Mouse (Mus musculus) hindbrain, embryonic 10.5 days (tissue): ENCODE data around the gene Mks1. TPM values are rescaled to one million over a fixed set of nuclear protein-coding genes. Genes with fewer than 3 reads are reported as not detected.

Experiments used
- DNase-seq: peaks from one replicate; pipeline ENCODE4 v3.0.0-alpha.2; 2017; ENCODE audit warnings: low spot score
- H3K27ac ChIP-seq: fragments of 300-500 bp; sonication (generic); 2 replicates; pipeline ENCODE4 v1.5.1; 2016; ENCODE audit warnings: mild to moderate bottlenecking, moderate library complexity
- H3K27me3 ChIP-seq: fragments of 300-500 bp; sonication (generic); 2 replicates; pipeline ENCODE4 v1.6.1; 2016; ENCODE audit warnings: mild to moderate bottlenecking; ENCODE audit not compliant: poor library complexity, insufficient read depth, severe bottlenecking
- H3K36me3 ChIP-seq: fragments of 300-500 bp; sonication (generic); 2 replicates; pipeline ENCODE4 v1.6.1; 2016; ENCODE audit warnings: mild to moderate bottlenecking, moderate library complexity
- H3K4me1 ChIP-seq: fragments of 300-500 bp; sonication (generic); replicated peaks from 2 replicates; pipeline ENCODE4 v1.6.1; 2016; ENCODE audit warnings: mild to moderate bottlenecking
- H3K4me3 ChIP-seq: fragments of 300-500 bp; sonication (generic); 2 replicates; pipeline ENCODE4 v1.5.1; 2016; ENCODE audit warnings: mild to moderate bottlenecking, moderate library complexity
- H3K9me3 ChIP-seq: fragments of 300-500 bp; sonication (generic); 2 replicates; pipeline ENCODE4 v1.6.1; 2016; ENCODE audit warnings: mild to moderate bottlenecking, moderate library complexity
- WGBS: fragments of 180-500 bp; shearing (Covaris S2); methylation state at CpG from one replicate; pipeline ENCODE4 v1.1.7; 2016; 5-methylcytosine and 5-hydroxymethylcytosine counted together
- polyA plus RNA-seq: library from polyadenylated mRNA; unstranded; fragments of >200 nt; fragmentation: Nextera tagmentation; extraction: Ambion mirVana; gene quantifications from 2 replicates; pipeline ENCODE4 v1.2.1, GENCODE M21; 2016

The Mks1 gene
- polyA plus RNA-seq, 1 experiment from 2014 or later, result 17.2 TPM

DNA sequence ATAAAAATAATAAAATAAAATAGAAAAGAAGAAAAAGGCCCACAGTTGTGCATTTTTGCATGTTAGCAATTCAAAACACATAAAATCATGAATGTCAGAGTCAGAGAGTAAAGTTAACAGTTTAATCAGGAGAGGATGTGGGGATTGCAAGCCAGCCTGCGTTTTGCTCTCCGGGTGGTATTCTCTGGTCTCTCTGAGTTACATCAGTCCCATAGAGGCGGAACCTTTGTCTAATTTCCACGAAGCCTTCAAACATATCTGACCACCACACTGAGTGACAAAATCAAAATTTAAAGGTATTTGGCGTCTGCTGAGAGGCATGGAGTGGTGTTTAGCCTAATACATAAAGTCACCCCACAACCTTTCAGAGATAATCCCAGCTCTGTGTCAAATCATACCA lies 31.8 kb downstream of the Mks1 start:
- no peak for DNase-seq
- Histone ChIP-seq H3K4me1 (no peaks in the 10 kb centered on the region), H3K9me3 (no peaks in the 10 kb centered on the region), H3K27me3 (no peaks in the 10 kb centered on the region), H3K4me3 (no peak overlapping the region), H3K27ac (no peak overlapping the region), H3K36me3 (no peaks in the 10 kb centered on the region)
- 84% methylated on average over 5 of the region's 5 CpGs for WGBS

DNA sequence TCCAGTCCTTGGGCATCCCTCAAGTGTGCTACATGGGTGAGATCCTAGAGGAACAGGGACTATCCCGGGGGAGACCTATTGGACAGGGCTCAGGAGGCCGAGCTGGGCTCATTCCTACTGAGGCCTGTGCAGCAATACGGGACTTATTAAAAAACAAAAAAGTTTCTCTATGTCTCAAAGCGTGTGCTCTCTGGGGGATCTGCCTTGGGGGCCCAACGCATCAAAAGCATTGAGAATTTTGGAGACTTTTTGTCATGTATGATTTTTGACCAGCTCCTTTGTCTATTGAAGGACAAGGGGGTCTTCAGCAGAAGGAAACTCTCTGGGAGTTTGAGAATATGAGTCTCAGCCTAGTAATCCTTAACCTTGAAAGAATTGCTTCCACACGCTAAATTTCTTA lies 39.2 kb downstream of the Mks1 start, which contains the start of gene Olfr462:
Gene Olfr462 (minus strand): TSS at position 101 of the 400 bp plus-strand sequence.
- 90% methylated on average over 6 of the region's 6 CpGs for WGBS
- H3K36me3 ChIP-seq, result no peaks in the 10 kb centered on the region

DNA sequence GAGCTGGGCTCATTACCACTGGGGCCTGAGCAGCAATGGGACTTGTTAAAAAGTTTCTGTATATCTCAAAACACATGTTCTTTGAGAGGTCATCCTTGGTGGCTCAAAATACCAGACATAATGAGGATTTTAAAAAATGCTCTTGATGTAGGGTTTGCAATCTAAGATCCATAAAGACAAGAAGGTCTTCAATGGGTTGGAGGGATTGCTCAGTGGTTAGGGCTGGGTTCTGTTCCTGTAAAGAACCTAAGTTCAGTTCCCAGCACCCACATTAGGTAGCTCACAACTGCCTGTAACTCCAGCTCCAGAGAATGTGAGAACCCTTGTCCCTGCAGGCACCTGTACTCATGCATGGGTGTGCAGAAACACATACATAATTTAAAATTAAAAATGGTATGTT lies 44.3 kb downstream of the Mks1 start, which contains the start of gene Olfr463:
Gene Olfr463 (minus strand): TSS at position 101 of the 400 bp plus-strand sequence.
- H3K4me3 ChIP-seq, result no peak within 1 kb of the TSS
- no peak for DNase-seq

More for the DNA sequence above, 39.2 kb downstream of the Mks1 start, which contains the start of gene Olfr462:
- Histone ChIP-seq H3K27ac (no peak within 1 kb of the TSS), H3K9me3 (no peaks in the 10 kb centered on the region), H3K4me1 (no peaks in the 10 kb centered on the region), H3K27me3 (no peaks in the 10 kb centered on the region), H3K4me3 (no peak within 1 kb of the TSS)
- DNase-seq, result no peak

DNA sequence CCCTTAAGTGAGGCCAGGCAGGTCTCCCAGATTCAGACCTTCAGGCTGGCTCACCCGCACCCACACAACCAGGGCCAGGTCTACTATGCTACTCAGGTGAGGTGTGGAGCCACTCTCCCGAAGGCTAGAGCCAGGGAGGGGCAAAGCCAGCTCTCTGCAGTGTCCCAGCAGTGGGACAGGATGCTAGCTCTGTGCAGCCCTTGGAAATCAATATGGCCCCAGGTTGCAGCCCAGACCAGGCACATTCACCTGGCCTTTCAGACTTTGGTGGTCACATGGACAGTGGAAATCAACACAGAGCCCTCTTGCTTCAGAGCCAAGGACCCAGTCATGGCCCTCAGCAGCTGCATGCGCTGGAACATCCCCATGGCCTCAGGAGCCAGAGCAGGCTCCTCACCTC lies 51.3 kb downstream of the Mks1 start:
- Histone ChIP-seq H3K27ac (no peak overlapping the region), H3K4me1 (no peaks in the 10 kb centered on the region), H3K9me3 (no peaks in the 10 kb centered on the region), H3K4me3 (no peak overlapping the region), H3K27me3 (no peaks in the 10 kb centered on the region), H3K36me3 (no peaks in the 10 kb centered on the region)
- WGBS, result 87% methylated on average over 3 of the region's 3 CpGs
- DNase-seq, result no peak

More for the DNA sequence above, 44.3 kb downstream of the Mks1 start, which contains the start of gene Olfr463:
- Histone ChIP-seq H3K36me3 (no peaks in the 10 kb centered on the region), H3K9me3 (no peaks in the 10 kb centered on the region), H3K27me3 (no peaks in the 10 kb centered on the region; the same call in 1 of the 2 replicates), H3K4me1 (no peaks in the 10 kb centered on the region), H3K27ac (no peak within 1 kb of the TSS)

Other genes with a start within 250 kb of the Mks1 start
- 0.39 and 0.46 TPM in 2 replicates for gene Hsf5, start 236.1 kb upstream of the Mks1 start, polyA plus RNA-seq
- 0.90 and 1.2 TPM in 2 replicates for gene Rnf43, start 190.5 kb upstream of the Mks1 start, polyA plus RNA-seq
- gene Supt4a, start 115.7 kb upstream of the Mks1 start, polyA plus RNA-seq, result 178 and 184 TPM in 2 replicates
- gene Tspoap1, start 92.7 kb upstream of the Mks1 start, polyA plus RNA-seq, result 7.8 and 10.5 TPM in 2 replicates
- 2.8 and 5.0 TPM in 2 replicates for gene Mpo, start 59.6 kb upstream of the Mks1 start, polyA plus RNA-seq
- 0.31 and 0.57 TPM in 2 replicates for gene Lpo, start 24.9 kb upstream of the Mks1 start, polyA plus RNA-seq
- gene Epx, start 22.3 kb downstream of the Mks1 start, polyA plus RNA-seq, result not detected in 2 replicates
- not detected in 2 replicates for gene Olfr462, start 39.1 kb downstream of the Mks1 start, polyA plus RNA-seq
- gene Olfr463, start 44.2 kb downstream of the Mks1 start, polyA plus RNA-seq, result not detected in 2 replicates
- gene Olfr464, start 67.8 kb downstream of the Mks1 start, polyA plus RNA-seq, result not detected in 2 replicates
- gene Dynll2, start 134.3 kb downstream of the Mks1 start, polyA plus RNA-seq, result 29.4 and 39.9 TPM in 2 replicates
- 337 and 377 TPM in 2 replicates for gene Srsf1, start 194.2 kb downstream of the Mks1 start, polyA plus RNA-seq
- gene Vezf1, start 215.1 kb downstream of the Mks1 start, polyA plus RNA-seq, result 64.7 and 64.8 TPM in 2 replicates
- 20.5 and 27.1 TPM in 2 replicates for gene Cuedc1, start 244.8 kb downstream of the Mks1 start, polyA plus RNA-seq